ENCODE assay signal across 15 mouse cellular contexts in genomic region chr13:45802620-45803410, GRCm38 (mm10).
A peak's percentile ranks its signal among the peaks of the same experiment; 100 is the strongest.
DNase-seq lines count a peak whose midpoint lies in the region; ATAC-seq and TF ChIP-seq lines count a peak whose summit lies in the region.
"Had no signal": no experiment of that assay in that cellular context is flagged by ENCODE, and none has a peak within 500 bp of the region (broad histone marks: within the 10 kb centered on the region; RNA-seq: fewer than 3 reads in every experiment).

No protein-coding gene starts in this region.

- no peak for DNase-seq in cerebellum, adult 9-11 months
- DNase-seq in liver, postnatal 0 days: peak; percentile 24
- DNase-seq in liver: no peak
- peak; percentile 74 to 80 for DNase-seq in heart, adult 9 months (ENCODE audit: low spot score in 2 of 2)
- peak; percentile 44 to 48 for DNase-seq in lung, postnatal 4 days
- no peak for DNase-seq in urinary bladder, postnatal 4 days (ENCODE audit: low spot score in 2 of 2)
- no peak for DNase-seq in left cerebral cortex, postnatal 10 days (ENCODE audit: extremely low spot score in 1 of 2, low spot score in 2 of 2)
- DNase-seq: adrenal gland, adult 2 months; cerebellum, adult 18-20 months had no signal

- no peak overlapping the region for H3K4me2 ChIP-seq in liver, postnatal 0 days (ENCODE audit: low read depth, low read length)
- H3K4me2 ChIP-seq: forebrain, embryonic 12.5 days; liver, embryonic 12.5 days; midbrain, embryonic 12.5 days; neural tube, embryonic 12.5 days had no signal

- ATAC-seq in cerebellum, adult (ENCODE audit: insufficient number of reproducible peaks, low FRiP score, low TSS enrichment): 0 out of 2 replicates have a peak, but pooled peaks have one; percentile 20
- no peak for ATAC-seq in liver, postnatal 0 days
- ATAC-seq: inflammation-experienced regulatory T-cells, adult 6 months; liver, embryonic 12.5 days had no signal

- intact Hi-C loops in left cerebral cortex, postnatal 10 days (cut with DNase I): no loop called here

- no peak overlapping the region for H3K9ac ChIP-seq in liver, postnatal 0 days (replicated peaks)
- H3K9ac ChIP-seq: forebrain, embryonic 12.5 days; liver, embryonic 12.5 days; midbrain, embryonic 12.5 days; neural tube, embryonic 12.5 days had no signal

- H3K27ac ChIP-seq in liver, postnatal 0 days (ENCODE audit: low read depth): no peak overlapping the region
- H3K27ac ChIP-seq: forebrain, embryonic 12.5 days; liver, embryonic 12.5 days; midbrain, embryonic 12.5 days; neural tube, embryonic 12.5 days had no signal

- H3K4me1 ChIP-seq in liver, postnatal 0 days (ENCODE audit: insufficient read depth): no peaks in the 10 kb centered on the region
- H3K4me1 ChIP-seq: liver, embryonic 12.5 days had no signal

- TF ChIP-seq EP300 in liver, postnatal 0 days (IDR thresholded peaks at IDR 0.05; ENCODE audit: low read depth): no peak

- WGBS in liver, postnatal 0 days (ENCODE audit: insufficient replicate concordance): 82% methylated on average over 15 of the region's 15 CpGs

- no peaks in the 10 kb centered on the region for H3K27me3 ChIP-seq in liver, postnatal 0 days (ENCODE audit: insufficient read depth, low read length)
- H3K27me3 ChIP-seq: liver, embryonic 12.5 days; neural tube, embryonic 12.5 days had no signal

- H3K4me3 ChIP-seq in liver, postnatal 0 days (ENCODE audit: low read depth, low read length): no peak overlapping the region
- H3K4me3 ChIP-seq: forebrain, embryonic 12.5 days; liver, embryonic 12.5 days; midbrain, embryonic 12.5 days; neural tube, embryonic 12.5 days had no signal

- no peak for TF ChIP-seq CTCF in liver, postnatal 0 days (IDR thresholded peaks at IDR 0.05; ENCODE audit: low read depth)

- no peaks in the 10 kb centered on the region for H3K36me3 ChIP-seq in liver, postnatal 0 days (replicated peaks; ENCODE audit: insufficient read depth, low read length)
- H3K36me3 ChIP-seq: forebrain, embryonic 12.5 days; liver, embryonic 12.5 days; midbrain, embryonic 12.5 days; neural tube, embryonic 12.5 days had no signal

- no peaks in the 10 kb centered on the region for H3K9me3 ChIP-seq in liver, postnatal 0 days (ENCODE audit: low read length)
- H3K9me3 ChIP-seq: forebrain, embryonic 12.5 days; liver, embryonic 12.5 days; midbrain, embryonic 12.5 days; neural tube, embryonic 12.5 days had no signal

Comparison
In these comparisons a context has a peak if more than half of its experiments do, and no peak if none do; other contexts are left out.
1. DNase-seq: peak in liver, postnatal 0 days (single experiment), heart, adult 9 months (2 of 2) and lung, postnatal 4 days (2 of 2); none in cerebellum, adult 9-11 months (single experiment), liver (single experiment), urinary bladder, postnatal 4 days (0 of 2) and left cerebral cortex, postnatal 10 days (0 of 2).